Mouse (Mus musculus) CH12.LX (cell line): Measurements from ENCODE around the gene Olfr12. TPM values are rescaled to one million over a fixed set of nuclear protein-coding genes. Genes with fewer than 3 reads are reported as not detected.

ENCODE experiments used
- DNase-seq: peaks from one replicate; pipeline ENCODE4 v3.0.0-alpha.2; 2013; ENCODE audit errors: extremely low read depth
- H3K27ac ChIP-seq: 2 replicates; pipeline ENCODE4 v1.5.1; 2012; ENCODE audit warnings: low read depth, mild to moderate bottlenecking, control low read depth, moderate library complexity; ENCODE audit not compliant: insufficient read depth
- H3K27me3 ChIP-seq: replicated peaks from 2 replicates; pipeline ENCODE3; 2012; ENCODE audit warnings: inconsistent platforms
- H3K36me3 ChIP-seq, 2 experiments: replicated peaks in 1 of 2; 2 replicates each; pipeline versions ENCODE3 to v1.6.1; 2012; ENCODE audit warnings: inconsistent platforms in 1 of 2, low read length in 1 of 2, mild to moderate bottlenecking in 1 of 2, mixed read lengths in 1 of 2, moderate library complexity in 1 of 2; ENCODE audit not compliant: control insufficient read depth in 1 of 2, insufficient read depth in 1 of 2
- H3K4me1 ChIP-seq, 2 experiments: 2 replicates each; pipeline ENCODE4 v1.6.1; 2012; ENCODE audit warnings: inconsistent platforms in 1 of 2, moderate library complexity in 1 of 2; ENCODE audit not compliant: insufficient read depth in 2 of 2, control insufficient read depth in 1 of 2
- H3K4me2 ChIP-seq: 2 replicates; pipeline ENCODE4 v1.6.1; 2012; ENCODE audit warnings: low read depth, mild to moderate bottlenecking, control low read depth; ENCODE audit not compliant: poor library complexity, insufficient read depth, severe bottlenecking
- H3K4me3 ChIP-seq, 3 experiments: fragments of 150-350 bp in 1 of 3; sonication (generic) in 1 of 3; replicated peaks in 1 of 3; 2 replicates each; pipeline versions ENCODE3 to v1.5.1; 2011 to 2012; ENCODE audit warnings: low read depth in 2 of 3, low read length in 2 of 3, mild to moderate bottlenecking in 2 of 3, moderate library complexity in 2 of 3, control low read depth in 1 of 3, improper control_type of control experiment in 1 of 3, inconsistent platforms in 1 of 3, mixed read lengths in 1 of 3; ENCODE audit not compliant: poor library complexity in 1 of 3
- H3K79me2 ChIP-seq: replicated peaks from 2 replicates; pipeline ENCODE4 v1.6.1; 2012; ENCODE audit warnings: mild to moderate bottlenecking, moderate library complexity; ENCODE audit not compliant: control insufficient read depth, poor library complexity, insufficient read depth, severe bottlenecking; ENCODE audit errors: extremely low read depth
- H3K9ac ChIP-seq: 2 replicates; pipeline ENCODE4 v1.6.1; 2012; ENCODE audit warnings: low read depth, mild to moderate bottlenecking, control low read depth, moderate library complexity; ENCODE audit not compliant: insufficient read depth
- H3K9me3 ChIP-seq: replicated peaks from 2 replicates; pipeline ENCODE3; 2012; ENCODE audit warnings: low read length, inconsistent platforms, mixed read lengths
- CHD2 ChIP-seq: IDR thresholded peaks from 2 replicates; pipeline ENCODE4 v1.6.1; 2011; ENCODE audit warnings: low read length, improper control_type of control experiment
- CTCF ChIP-seq, 2 experiments: IDR thresholded peaks in 1 of 2; conservative IDR thresholded peaks in 1 of 2; 2 replicates each; pipeline ENCODE4 v1.5.1; 2011 to 2012; ENCODE audit warnings: low read depth in 2 of 2, low read length in 2 of 2, improper control_type of control experiment in 1 of 2, inconsistent platforms in 1 of 2, mild to moderate bottlenecking in 1 of 2, moderate library complexity in 1 of 2
- E2F4 ChIP-seq: IDR thresholded peaks from 2 replicates; pipeline ENCODE4 v1.6.1; 2011; ENCODE audit warnings: low read depth, low read length, improper control_type of control experiment; ENCODE audit not compliant: insufficient replicate concordance
- EP300 ChIP-seq: IDR thresholded peaks from 2 replicates; pipeline ENCODE4 v1.6.1; 2011; ENCODE audit warnings: low read length, improper control_type of control experiment
- ETS1 ChIP-seq: conservative IDR thresholded peaks from 2 replicates; pipeline ENCODE4 v1.6.1; 2012; ENCODE audit warnings: low read depth, mild to moderate bottlenecking, inconsistent platforms, low read length, improper control_type of control experiment, moderate library complexity
- GABPA ChIP-seq: IDR thresholded peaks from 2 replicates; pipeline ENCODE4 v1.6.1; 2012; ENCODE audit warnings: low read depth, low read length, improper control_type of control experiment, inconsistent platforms; ENCODE audit not compliant: insufficient replicate concordance
- IRF4 ChIP-seq: IDR thresholded peaks from 2 replicates; pipeline ENCODE4 v1.6.1; 2014; ENCODE audit warnings: low read depth, mild to moderate bottlenecking, inconsistent platforms, low read length, improper control_type of control experiment
- JUN ChIP-seq: IDR thresholded peaks from 2 replicates; pipeline ENCODE4 v1.6.1; 2011; ENCODE audit warnings: low read depth, mild to moderate bottlenecking, low read length, improper control_type of control experiment, moderate library complexity; ENCODE audit not compliant: insufficient read depth
- JUND ChIP-seq: conservative IDR thresholded peaks from 2 replicates; pipeline ENCODE4 v1.6.1; 2011; ENCODE audit warnings: low read depth, low read length, improper control_type of control experiment
- KAT2A ChIP-seq: IDR thresholded peaks from 2 replicates; pipeline ENCODE4 v1.6.1; 2012; ENCODE audit warnings: low read length, improper control_type of control experiment, inconsistent platforms; ENCODE audit not compliant: insufficient replicate concordance
- MAFK ChIP-seq: IDR thresholded peaks from 2 replicates; pipeline ENCODE4 v1.6.1; 2011; ENCODE audit warnings: low read length, improper control_type of control experiment; ENCODE audit not compliant: insufficient replicate concordance
- MAX ChIP-seq: IDR thresholded peaks from 2 replicates; pipeline ENCODE4 v1.6.1; 2011; ENCODE audit warnings: low read length, improper control_type of control experiment
- NELFE ChIP-seq: IDR thresholded peaks from 2 replicates; pipeline ENCODE4 v1.6.1; 2011; ENCODE audit warnings: low read depth, low read length, improper control_type of control experiment
- NRF1 ChIP-seq: IDR thresholded peaks from 2 replicates; pipeline ENCODE4 v1.6.1; 2014; ENCODE audit warnings: low read depth, mild to moderate bottlenecking, inconsistent platforms, low read length, improper control_type of control experiment, moderate library complexity
- PAX5 ChIP-seq: IDR thresholded peaks from 2 replicates; pipeline ENCODE4 v1.6.1; 2012; ENCODE audit warnings: low read length, inconsistent platforms, mixed read lengths
- POLR2A ChIP-seq: IDR thresholded peaks from 2 replicates; pipeline ENCODE4 v1.6.1; 2011; ENCODE audit warnings: low read depth, mild to moderate bottlenecking, improper control_type of control experiment, low read length
- SIN3A ChIP-seq: IDR thresholded peaks from 2 replicates; pipeline ENCODE4 v1.6.1; 2012; ENCODE audit warnings: low read length, improper control_type of control experiment, inconsistent platforms
- SMC3 ChIP-seq: IDR thresholded peaks from 2 replicates; pipeline ENCODE4 v1.6.1; 2011; ENCODE audit warnings: low read depth, low read length, improper control_type of control experiment
- TCF12 ChIP-seq: IDR thresholded peaks from 2 replicates; pipeline ENCODE4 v1.6.1; 2014; ENCODE audit warnings: low read depth, mild to moderate bottlenecking, inconsistent platforms, low read length, improper control_type of control experiment
- UBTF ChIP-seq: IDR thresholded peaks from 2 replicates; pipeline ENCODE4 v1.6.1; 2012; ENCODE audit warnings: low read depth, mild to moderate bottlenecking, inconsistent platforms, low read length, improper control_type of control experiment, moderate library complexity
- ZMIZ1 ChIP-seq: IDR thresholded peaks from 2 replicates; pipeline ENCODE4 v1.6.1; 2012; ENCODE audit warnings: low read depth, mild to moderate bottlenecking, inconsistent platforms, low read length, improper control_type of control experiment
- ZNF384 ChIP-seq: IDR thresholded peaks from 2 replicates; pipeline ENCODE4 v1.6.1; 2012; ENCODE audit warnings: low read depth, low read length, improper control_type of control experiment, inconsistent platforms
- dilution Hi-C: fragments of 300-500 bp; cut with MboI; formaldehyde crosslinking; loops from 2 replicates; pipeline ENCODE4 v1.14.3; 2020; ENCODE audit warnings: low sequenced_read_pairs; ENCODE audit not compliant: extremely low pct_unique_long_range_greater_than_20kb, extremely low pct_ligation_motif_present
- in situ Hi-C: fragments of 300-500 bp; cut with MboI; formaldehyde crosslinking; loops from 3 replicates; pipeline ENCODE4 v1.14.3; 2019; ENCODE audit warnings: low sequenced_read_pairs, low pct_ligation_motif_present, low pct_unique_long_range_greater_than_20kb, mixed read lengths
- polyA plus RNA-seq: library from polyadenylated mRNA; unstranded; fragments of >175 nt; gene quantifications from 2 replicates; pipeline ENCODE4 v1.2.1, GENCODE M21; 2012; ENCODE audit warnings: low read depth; ENCODE audit not compliant: insufficient read length
- total RNA-seq, 2 experiments: library from RNA; depleted of rRNA; stranded (reverse); fragments of 300-350 nt in 1 of 2; fragments of >200 nt in 1 of 2; gene quantifications; 2 replicates each; pipeline ENCODE4 v1.2.3; 2012 to 2014

Gene Olfr12
- total RNA-seq (2012; rRNA removed), result 0.08 TPM in 1 of 2 replicates, not detected in the other
- total RNA-seq (2014; rRNA removed), result not detected in 2 replicates
- polyA plus RNA-seq, result not detected in 2 replicates

DNA sequence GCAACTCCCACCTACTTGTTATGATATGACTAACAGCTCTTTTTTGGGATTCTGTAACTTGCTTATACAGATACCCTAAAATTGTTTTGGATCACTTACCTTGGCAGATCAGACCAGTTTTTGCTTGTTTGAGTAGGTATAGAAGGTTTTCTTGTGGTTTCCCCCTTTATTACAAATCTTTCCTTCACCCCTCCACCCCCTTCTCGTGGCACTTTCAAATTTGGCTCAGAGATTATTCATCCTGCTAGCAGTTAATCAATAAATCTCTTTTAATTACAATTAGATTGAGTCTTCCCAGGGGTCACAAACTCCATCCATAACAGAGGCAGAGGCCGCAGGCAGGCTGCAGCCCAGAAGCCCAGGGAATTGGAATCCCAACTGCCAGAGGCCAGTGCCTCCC, at the start of gene Olfr12:
Olfr12 (plus strand) TSS at position 301 of the 400 bp plus-strand sequence.
- no peak within 1 kb of the TSS for H3K4me2 ChIP-seq
- no peaks in the 10 kb centered on the region for H3K9me3 ChIP-seq
- H3K36me3 ChIP-seq, result no peaks in the 10 kb centered on the region
- peaks cover 58% of the 10 kb centered on the region for H3K27me3 ChIP-seq
- 0 out of 4 replicates have a peak, but pooled peaks cover 0 to 2% of the 10 kb centered on the region in 2 experiments for H3K4me1 ChIP-seq
- dilution Hi-C loops (no loop called here), in situ Hi-C loops (no loop called here)
- H3K9ac ChIP-seq, result no peak within 1 kb of the TSS
- TF ChIP-seq MAFK (no peak), PAX5 (no peak)
- no peak within 1 kb of the TSS for H3K4me3 ChIP-seq
- H3K79me2 ChIP-seq, result no peaks in the 10 kb centered on the region
- no peak for DNase-seq
- no peak within 1 kb of the TSS for H3K27ac ChIP-seq

DNA sequence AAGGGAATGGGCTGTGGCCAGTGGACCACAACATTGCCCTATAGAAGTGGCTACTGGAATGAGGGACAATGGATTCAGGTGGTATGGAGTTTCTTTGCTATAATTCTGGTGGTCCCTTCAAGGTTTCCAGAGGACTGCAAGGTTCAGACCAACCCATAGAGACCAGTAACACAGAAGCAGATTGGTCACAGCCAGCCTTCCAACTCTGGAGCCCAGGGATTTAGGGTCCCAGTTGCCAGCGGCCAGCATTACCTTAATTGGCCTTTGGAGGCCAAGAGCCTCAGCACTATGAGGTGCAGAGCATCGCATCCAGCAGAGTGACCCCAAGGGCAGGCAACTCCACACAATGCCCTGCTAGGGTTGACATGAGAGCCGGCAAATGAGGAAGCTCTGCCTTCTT, 46.6 kb upstream of the Olfr12 start, which contains the start of gene Olfr1413:
Olfr1413 (plus strand) TSS at position 301 of the 400 bp plus-strand sequence.
- dilution Hi-C loops (no loop called here), in situ Hi-C loops (no loop called here)
- Histone ChIP-seq H3K9me3 (no peaks in the 10 kb centered on the region), H3K4me2 (no peak within 1 kb of the TSS), H3K9ac (no peak within 1 kb of the TSS), H3K27ac (no peak within 1 kb of the TSS), H3K79me2 (no peaks in the 10 kb centered on the region), H3K4me1 (no peaks in the 10 kb centered on the region), H3K36me3 (no peaks in the 10 kb centered on the region), H3K27me3 (peaks cover 66% of the 10 kb centered on the region), H3K4me3 (no peak within 1 kb of the TSS)
- DNase-seq, result no peak
- TF ChIP-seq CHD2 (no peak), ZMIZ1 (no peak), JUND (no peak), E2F4 (no peak), TCF12 (no peak), NRF1 (no peak), EP300 (no peak), GABPA (no peak), POLR2A (no peak), ZNF384 (no peak), UBTF (no peak), KAT2A (no peak), SIN3A (no peak), NELFE (no peak), ETS1 (no peak), MAX (no peak), CTCF (conservative IDR thresholded peaks at IDR 0.05 in 1 of 2, IDR thresholded peaks at IDR 0.05 in 1 of 2; ENCODE audit: low read depth in 2 of 2, low read length in 2 of 2) (no peak), JUN (no peak), SMC3 (no peak), IRF4 (no peak)
